Mouse (Mus musculus): ENCODE measurements around the gene Npas3.

DNA sequence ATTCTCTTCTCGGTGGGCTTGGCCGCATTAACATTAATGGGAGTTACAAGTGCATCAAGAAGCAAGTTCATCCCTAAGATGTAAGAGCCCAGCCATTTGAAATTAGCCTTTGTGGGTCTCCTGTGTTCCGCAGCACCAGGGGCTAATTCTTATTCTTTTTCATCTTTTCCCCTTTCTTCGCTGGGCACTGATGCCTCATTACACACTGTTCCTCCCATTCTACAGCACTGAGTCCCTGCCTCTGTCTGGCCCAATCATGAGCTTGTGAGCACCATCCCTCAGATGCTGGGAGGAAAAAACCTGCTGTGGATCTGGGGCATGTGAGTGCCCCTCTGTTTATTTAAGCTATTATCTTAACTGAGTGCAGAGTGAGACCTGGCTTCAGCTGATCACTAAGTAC lies 633.2 kb downstream of the Npas3 start:
- TF ChIP-seq GATA1 (IDR thresholded peaks at IDR 0.05; ENCODE audit: low read length), result no peak
- TF ChIP-seq TAL1 (IDR thresholded peaks at IDR 0.05; ENCODE audit: low read length), result no peak
